Mouse (Mus musculus) 3T3-L1 (cell line): ENCODE results near the gene Fpr-rs7.

Source experiments
- DNase-seq: peaks from one replicate; pipeline ENCODE4 v3.0.0-alpha.2; 2015; ENCODE audit warnings: low read depth, low spot score

Gene Fpr-rs7

DNA sequence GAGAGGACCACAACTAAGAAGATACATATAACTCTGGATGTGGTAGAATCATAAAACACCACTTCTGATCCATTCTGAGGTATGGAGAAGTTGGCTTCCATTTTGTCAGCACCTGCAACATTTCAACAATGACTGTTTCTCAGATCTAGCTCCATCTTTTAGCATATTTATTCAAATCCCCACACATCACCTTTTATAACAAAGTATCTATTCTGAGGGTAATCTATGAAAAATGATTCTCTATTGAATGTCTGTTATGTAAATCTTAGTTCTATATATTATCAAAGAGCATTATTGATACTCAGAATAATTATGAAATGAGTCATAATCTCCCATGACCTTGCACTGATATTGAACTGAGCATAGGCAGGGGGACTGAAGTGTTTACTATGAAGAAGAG, at the start of gene Fpr-rs7:
Fpr-rs7 (minus strand) TSS at position 101 of the 400 bp plus-strand sequence.
- DNase-seq = no peak

DNA sequence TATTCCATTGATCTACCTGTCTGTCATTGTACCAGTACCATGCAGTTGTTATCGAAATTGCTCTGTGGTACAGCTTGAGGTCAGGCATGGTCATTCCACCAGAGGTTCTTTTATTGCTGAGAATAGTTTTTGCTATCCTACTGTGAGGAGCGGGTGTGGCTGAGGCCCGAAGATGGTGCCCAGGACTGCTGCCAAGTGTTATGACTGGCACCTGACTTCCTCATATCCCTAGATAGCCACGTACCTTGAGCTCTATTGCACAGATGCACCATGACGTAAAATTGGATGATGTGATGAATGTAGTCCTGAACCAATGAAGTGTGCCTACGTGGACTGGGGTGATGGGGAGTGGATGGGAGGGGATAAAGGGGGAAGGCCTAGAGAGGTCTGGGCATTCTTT, 39.9 kb downstream of the Fpr-rs7 start:
- DNase-seq = no peak

DNA sequence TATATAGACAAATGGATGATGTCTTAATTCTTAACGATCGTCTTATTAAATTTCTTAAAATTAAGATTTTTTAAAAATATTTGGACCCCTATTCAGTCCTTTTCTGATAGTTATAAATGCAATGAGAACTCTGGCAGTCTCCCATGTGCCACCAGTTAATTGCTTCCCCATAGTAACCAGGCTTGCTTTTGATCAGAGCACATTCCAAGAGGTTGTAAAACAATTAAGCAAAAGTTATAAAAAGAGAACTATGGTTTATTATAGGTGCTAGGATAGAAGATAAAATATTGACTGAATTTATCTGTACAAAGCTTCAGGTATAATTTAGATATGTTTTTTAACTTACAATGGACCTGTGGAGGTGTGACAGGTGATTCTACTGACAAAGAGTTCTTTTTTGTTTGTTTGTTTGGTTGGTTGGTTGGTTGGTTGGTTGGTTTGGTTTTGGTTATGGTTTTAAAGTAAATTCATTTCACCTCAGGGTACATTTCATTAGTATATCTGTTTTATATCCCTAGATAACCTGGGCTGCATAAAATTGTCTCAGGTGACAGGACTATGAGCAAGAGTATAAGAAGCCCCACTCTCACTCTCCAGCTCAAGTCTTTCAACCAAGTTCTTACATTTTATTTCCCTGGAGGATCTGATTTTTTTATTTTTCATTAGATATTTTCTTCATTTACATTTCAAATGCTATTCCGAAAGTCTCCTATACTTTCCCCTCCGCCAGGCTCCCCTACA, 42.2 kb downstream of the Fpr-rs7 start:
- no peak for DNase-seq
